Mouse (Mus musculus): ENCODE data around the gene Ranbp6. TPM values are rescaled to one million over a fixed set of nuclear protein-coding genes. Genes with fewer than 3 reads are reported as not detected.
A peak's percentile ranks its signal among the peaks of the same experiment; 100 is the strongest.

The Ranbp6 gene
- polyA plus RNA-seq (2015; fragmentation: Nextera tagmentation; extraction: Ambion mirVana): 7.4 and 7.8 TPM in 2 replicates

DNA sequence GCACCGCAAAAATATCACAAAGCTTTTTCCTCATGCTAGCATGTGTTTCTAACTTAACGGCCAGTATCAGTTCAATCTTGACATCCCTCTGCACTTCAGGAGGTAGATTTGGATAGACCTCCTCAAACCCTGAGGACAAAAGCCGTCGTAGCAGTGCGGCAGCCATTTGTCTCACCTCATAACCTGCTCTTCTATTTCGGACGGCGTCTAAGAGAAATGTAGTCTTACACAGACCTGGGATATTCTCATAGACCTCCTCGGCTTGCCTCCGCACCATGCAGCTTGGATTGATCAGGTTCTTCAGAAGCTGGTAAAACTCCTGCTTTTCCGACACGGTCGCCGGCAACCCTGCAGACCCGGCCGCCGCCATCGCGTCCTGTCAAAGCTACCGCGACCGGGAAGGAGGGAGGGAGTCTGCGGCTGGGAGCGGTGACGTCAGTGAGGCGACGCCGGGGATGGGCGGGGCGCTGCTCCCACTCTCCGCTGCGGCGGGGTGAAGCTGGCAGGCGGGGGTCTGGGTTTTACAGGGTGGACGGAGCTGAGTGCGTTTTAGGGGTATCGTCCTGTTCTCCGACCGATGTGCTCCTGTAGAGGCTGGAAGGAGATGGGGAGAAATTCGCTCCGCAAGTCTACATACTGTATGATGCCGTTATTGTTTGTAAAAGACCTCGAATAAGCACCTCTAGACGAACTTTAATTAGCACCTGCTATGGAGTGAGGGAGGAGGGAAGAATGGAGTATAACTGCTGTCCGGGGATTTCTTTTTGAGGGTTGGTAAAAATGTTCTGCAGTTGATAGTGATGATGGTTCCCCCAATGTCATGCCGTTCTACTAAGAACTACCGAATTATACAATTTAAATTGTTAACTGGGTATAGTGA is at the start of gene Ranbp6:
Gene Ranbp6, minus strand, starts transcription at position 394 of the 880 bp plus-strand sequence.
- peaks cover 4% of the 10 kb centered on the region for H3K4me1 ChIP-seq (replicated peaks; ENCODE audit: control insufficient read depth, insufficient read depth)
- no peaks in the 10 kb centered on the region; the same call in 1 of the 2 replicates for H3K36me3 ChIP-seq (ENCODE audit: control insufficient read depth, insufficient read depth, low read length)
- H3K4me3 ChIP-seq (ENCODE audit: low read depth, low read length): peak within 1 kb of the TSS; percentile 73
- H3K27ac ChIP-seq (replicated peaks): peak within 1 kb of the TSS; percentile 49; the same call in 1 of the 2 replicates
- H3K9me3 ChIP-seq (ENCODE audit: control insufficient read depth, low read length): no peaks in the 10 kb centered on the region
- peak within 1 kb of the TSS; percentile 79 for H3K4me2 ChIP-seq (replicated peaks; ENCODE audit: low read depth)
- TF ChIP-seq CTCF (IDR thresholded peaks at IDR 0.05; ENCODE audit: low read depth) (no peak), EP300 (optimal IDR thresholded peaks at IDR 0.05) (no peak)
- DNase-seq (ENCODE audit: low spot score): peak; percentile 92
- under 1% methylated on average over 47 of the region's 47 CpGs for WGBS
- no peaks in the 10 kb centered on the region; the same call in 1 of the 2 replicates for H3K27me3 ChIP-seq (ENCODE audit: control insufficient read depth, insufficient read depth, low read length)
- ATAC-seq (ENCODE audit: low FRiP score, low TSS enrichment): peak; percentile 96
- peak within 1 kb of the TSS; percentile 81 for H3K9ac ChIP-seq (ENCODE audit: low read length)

DNA sequence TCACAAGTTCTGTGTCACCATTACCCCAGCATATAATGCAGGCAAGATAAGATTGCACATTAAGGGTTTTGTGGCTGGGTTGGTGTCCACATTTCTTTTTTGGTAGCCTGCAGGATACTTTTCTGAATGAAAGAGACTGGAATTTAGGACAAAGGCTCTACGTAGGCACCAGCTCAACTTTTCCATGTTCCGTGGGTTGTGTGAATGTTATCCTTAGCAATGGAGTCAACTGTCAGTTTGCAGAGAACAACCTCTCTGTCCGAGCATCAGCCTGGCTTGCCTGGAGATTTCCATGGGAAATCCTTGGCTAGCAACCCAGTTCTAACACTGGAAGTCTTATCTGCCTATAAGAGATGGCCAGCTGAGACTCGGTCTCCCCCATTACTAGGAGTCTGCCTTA is 48.0 kb upstream of the Ranbp6 start:
- Histone ChIP-seq H3K4me1 (replicated peaks; ENCODE audit: control insufficient read depth, insufficient read depth) (no peaks in the 10 kb centered on the region), H3K4me3 (ENCODE audit: low read depth, low read length) (no peak overlapping the region), H3K36me3 (ENCODE audit: control insufficient read depth, insufficient read depth, low read length) (no peaks in the 10 kb centered on the region), H3K27ac (replicated peaks) (no peak overlapping the region), H3K4me2 (replicated peaks; ENCODE audit: low read depth) (no peak overlapping the region), H3K27me3 (ENCODE audit: control insufficient read depth, insufficient read depth, low read length) (no peaks in the 10 kb centered on the region), H3K9ac (ENCODE audit: low read length) (no peak overlapping the region), H3K9me3 (ENCODE audit: control insufficient read depth, low read length) (no peaks in the 10 kb centered on the region)
- no peak for TF ChIP-seq EP300 (optimal IDR thresholded peaks at IDR 0.05)
- DNase-seq (ENCODE audit: low spot score) (no peak), ATAC-seq (ENCODE audit: low FRiP score, low TSS enrichment) (no peak)
- 92% methylated on average over 4 of the region's 4 CpGs for WGBS

DNA sequence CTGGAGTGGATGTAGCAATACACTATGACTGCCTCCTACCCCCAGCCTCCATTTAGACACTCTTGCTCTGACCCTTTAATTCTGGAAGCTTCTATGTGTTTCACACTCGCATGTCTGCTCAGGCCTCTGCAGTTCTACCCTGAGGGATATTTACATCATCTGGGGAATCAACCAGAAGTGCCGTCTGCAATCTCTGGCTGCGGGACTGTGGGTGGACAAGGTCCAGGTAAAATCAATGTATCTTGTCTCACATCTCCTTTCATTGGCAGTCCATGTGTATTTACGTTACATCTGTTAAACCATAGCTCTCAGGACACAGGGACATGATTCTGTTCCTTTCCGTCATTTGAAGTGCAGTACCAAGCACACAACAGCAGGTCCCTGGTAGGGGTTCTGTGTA is 44.5 kb upstream of the Ranbp6 start:
- DNase-seq (ENCODE audit: low spot score) (no peak), ATAC-seq (ENCODE audit: low FRiP score, low TSS enrichment) (no peak)
- WGBS: 82% methylated on average over 5 of the region's 5 CpGs
- Histone ChIP-seq H3K36me3 (ENCODE audit: control insufficient read depth, insufficient read depth, low read length) (no peaks in the 10 kb centered on the region), H3K9ac (ENCODE audit: low read length) (no peak overlapping the region), H3K4me1 (replicated peaks; ENCODE audit: control insufficient read depth, insufficient read depth) (no peaks in the 10 kb centered on the region), H3K4me2 (replicated peaks; ENCODE audit: low read depth) (no peak overlapping the region), H3K9me3 (ENCODE audit: control insufficient read depth, low read length) (no peaks in the 10 kb centered on the region), H3K4me3 (ENCODE audit: low read depth, low read length) (no peak overlapping the region), H3K27ac (replicated peaks) (no peak overlapping the region), H3K27me3 (ENCODE audit: control insufficient read depth, insufficient read depth, low read length) (no peaks in the 10 kb centered on the region)
- TF ChIP-seq CTCF (IDR thresholded peaks at IDR 0.05; ENCODE audit: low read depth): no peak

DNA sequence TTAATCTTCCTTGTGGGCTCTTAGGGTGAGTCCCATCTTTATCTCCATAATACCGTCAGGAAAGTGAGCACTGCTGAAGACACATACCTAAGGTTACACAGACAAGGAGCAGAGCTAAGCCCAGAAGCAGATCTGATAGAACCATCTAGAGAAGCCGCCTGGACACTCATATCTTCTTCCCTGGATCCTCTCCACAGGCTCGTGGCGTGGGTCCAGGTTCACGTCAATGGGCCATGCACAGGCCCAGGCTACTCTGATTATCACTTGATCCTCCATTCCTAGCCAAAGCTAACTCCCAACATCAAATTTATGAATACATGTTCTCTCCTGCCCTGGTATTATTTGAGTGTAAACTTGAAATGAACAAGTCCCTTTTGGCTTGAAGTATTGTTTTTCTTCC is 40.9 kb upstream of the Ranbp6 start:
- DNase-seq (ENCODE audit: low spot score): no peak
- H3K27ac ChIP-seq (replicated peaks): no peak overlapping the region
- no peak for ATAC-seq (ENCODE audit: low FRiP score, low TSS enrichment)
- no peaks in the 10 kb centered on the region for H3K4me1 ChIP-seq (replicated peaks; ENCODE audit: control insufficient read depth, insufficient read depth)
- no peak overlapping the region for H3K4me3 ChIP-seq (ENCODE audit: low read depth, low read length)
- H3K36me3 ChIP-seq (ENCODE audit: control insufficient read depth, insufficient read depth, low read length): no peaks in the 10 kb centered on the region
- no peaks in the 10 kb centered on the region for H3K9me3 ChIP-seq (ENCODE audit: control insufficient read depth, low read length)
- no peaks in the 10 kb centered on the region for H3K27me3 ChIP-seq (ENCODE audit: control insufficient read depth, insufficient read depth, low read length)
- no peak overlapping the region for H3K9ac ChIP-seq (ENCODE audit: low read length)
- H3K4me2 ChIP-seq (replicated peaks; ENCODE audit: low read depth): no peak overlapping the region
- no peak for TF ChIP-seq CTCF (IDR thresholded peaks at IDR 0.05; ENCODE audit: low read depth)
- no peak for TF ChIP-seq EP300 (optimal IDR thresholded peaks at IDR 0.05)
- WGBS: 87% methylated on average over 5 of the region's 5 CpGs

DNA sequence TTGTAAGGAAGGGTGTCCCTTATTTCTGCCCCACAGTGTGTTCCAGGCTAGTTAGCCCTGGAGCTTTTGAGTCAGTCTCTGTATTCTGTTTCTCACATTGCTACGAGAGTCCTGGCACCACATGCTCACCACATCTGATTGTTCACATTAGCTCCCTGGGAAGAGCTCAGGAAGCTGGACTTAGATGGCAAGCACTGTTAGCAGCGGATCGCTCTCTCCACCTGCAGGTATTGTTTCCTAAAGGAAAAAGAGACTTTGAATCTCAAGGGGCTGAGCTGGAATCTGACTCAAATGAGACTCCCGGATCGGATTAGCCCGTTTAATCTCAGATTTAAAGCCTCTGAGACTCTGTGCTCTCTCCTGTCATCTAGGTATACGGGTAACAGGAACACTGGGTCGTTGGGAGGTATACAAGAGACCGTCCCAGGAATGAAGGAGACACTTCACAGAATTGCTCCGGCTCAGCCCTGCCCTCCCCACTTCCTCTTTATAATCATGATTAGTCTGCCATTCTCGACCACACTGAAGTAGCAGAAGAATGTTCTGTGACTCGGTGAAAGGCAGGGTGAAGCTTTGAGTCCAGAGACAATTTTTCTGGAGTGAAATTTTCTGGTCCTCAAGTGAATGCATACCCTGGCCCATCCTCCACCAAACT is 38.4 kb upstream of the Ranbp6 start:
- H3K4me2 ChIP-seq (replicated peaks; ENCODE audit: low read depth): no peak overlapping the region

More for the DNA sequence above, 38.4 kb upstream of the Ranbp6 start:
- 60% methylated on average over 12 of the region's 12 CpGs for WGBS
- TF ChIP-seq EP300 (optimal IDR thresholded peaks at IDR 0.05) (no peak), CTCF (IDR thresholded peaks at IDR 0.05; ENCODE audit: low read depth) (no peak)
- no peak for ATAC-seq (ENCODE audit: low FRiP score, low TSS enrichment)
- Histone ChIP-seq H3K36me3 (ENCODE audit: control insufficient read depth, insufficient read depth, low read length) (no peaks in the 10 kb centered on the region), H3K9me3 (ENCODE audit: control insufficient read depth, low read length) (no peaks in the 10 kb centered on the region), H3K4me3 (ENCODE audit: low read depth, low read length) (no peak overlapping the region), H3K4me1 (replicated peaks; ENCODE audit: control insufficient read depth, insufficient read depth) (no peaks in the 10 kb centered on the region), H3K27ac (replicated peaks) (no peak overlapping the region), H3K27me3 (ENCODE audit: control insufficient read depth, insufficient read depth, low read length) (no peaks in the 10 kb centered on the region), H3K9ac (ENCODE audit: low read length) (no peak overlapping the region)
- no peak for DNase-seq (ENCODE audit: low spot score)
